Mouse (Mus musculus): ENCODE results near the gene Gdf2.

DNA sequence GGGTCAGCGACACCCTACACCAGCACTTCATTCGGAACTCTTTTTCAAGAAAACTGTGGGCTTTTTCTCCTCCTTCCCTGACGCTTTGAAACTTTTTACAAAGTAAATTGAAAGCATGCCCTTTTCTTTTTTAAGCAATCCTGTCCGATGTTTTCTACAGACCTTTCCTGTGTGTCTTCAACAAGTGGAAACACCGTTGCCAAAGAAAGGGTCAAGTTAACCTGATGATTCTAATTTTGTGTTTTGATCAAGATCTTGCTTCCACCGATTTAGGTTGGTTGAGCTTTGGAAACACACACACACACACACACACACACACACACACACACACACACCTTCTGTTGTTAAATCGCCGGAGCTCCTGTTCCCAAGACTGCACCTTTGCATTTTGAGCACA is 18.1 kb upstream of the Gdf2 start:
- TF ChIP-seq CTCF (conservative IDR thresholded peaks at IDR 0.05; ENCODE audit: insufficient read depth, insufficient read length, low read depth, low read length) (no peak), POLR2A (IDR thresholded peaks at IDR 0.05; ENCODE audit: low read depth, low read length) (no peak)
